Comparison of ENCODE assay signal across 8 mouse cellular contexts in the genomic region with DNA sequence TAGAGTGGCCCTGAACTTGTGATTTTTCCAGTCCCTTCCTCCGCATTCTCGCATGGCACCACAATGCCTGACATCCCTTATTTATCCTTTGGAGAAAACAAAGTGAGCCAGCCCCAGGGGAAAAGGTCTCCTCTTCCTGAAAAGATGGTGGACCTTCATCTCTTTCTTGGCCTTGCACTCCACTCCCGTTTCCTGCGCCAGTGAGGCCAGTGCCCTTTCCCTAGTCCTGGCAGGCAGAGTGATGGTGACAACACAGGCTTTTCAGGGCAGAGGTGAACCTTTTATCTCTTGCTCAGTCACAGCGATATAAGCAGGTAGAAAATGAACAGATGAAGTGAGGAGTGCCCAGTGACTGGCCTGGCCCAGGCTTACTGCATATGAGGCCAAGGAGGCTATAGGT. TPM values are rescaled to one million over a fixed set of nuclear protein-coding genes. Genes with fewer than 3 reads are reported as not detected.
DNase-seq lines count a peak whose midpoint lies in the region; ATAC-seq and TF ChIP-seq lines count a peak whose summit lies in the region.

No protein-coding gene starts in this region.

- peaks cover 51% of the 10 kb centered on the region for H3K36me3 ChIP-seq in hindbrain, embryonic 13.5 days
- peaks cover 23% of the 10 kb centered on the region for H3K36me3 ChIP-seq in liver, embryonic 16.5 days (ENCODE audit: control insufficient read depth, insufficient read depth)

- H3K4me3 ChIP-seq in bone marrow macrophage, adult 2 months (ENCODE audit: insufficient read depth, low read length), result peak overlapping the region; percentile 94
- H3K4me3 ChIP-seq in hindbrain, embryonic 13.5 days, result peak overlapping the region; percentile 81
- H3K4me3 ChIP-seq in liver, embryonic 16.5 days (ENCODE audit: low read depth, low read length), result peak overlapping the region; percentile 93

- peak overlapping the region; percentile 89 for H3K9ac ChIP-seq in hindbrain, embryonic 13.5 days
- peak overlapping the region; percentile 88; the same call in 1 of the 2 replicates for H3K9ac ChIP-seq in liver, embryonic 16.5 days (ENCODE audit: low read depth, low read length)

- no peak for ATAC-seq in hindbrain, embryonic 13.5 days (ENCODE audit: low FRiP score)
- 0 out of 2 replicates have a peak, but pooled peaks have one; percentile 9 for ATAC-seq in liver, embryonic 16.5 days (ENCODE audit: low read depth)

- no peaks in the 10 kb centered on the region for H3K9me3 ChIP-seq in hindbrain, embryonic 13.5 days
- no peaks in the 10 kb centered on the region for H3K9me3 ChIP-seq in liver, embryonic 16.5 days (replicated peaks; ENCODE audit: control insufficient read depth, low read length)

- no peak for TF ChIP-seq CTCF in bone marrow macrophage, adult 2 months (IDR thresholded peaks at IDR 0.05; ENCODE audit: low read depth, low read length)

- TF ChIP-seq POLR2A in bone marrow macrophage, adult 2 months (IDR thresholded peaks at IDR 0.05; ENCODE audit: borderline replicate concordance, low read depth, low read length), result no peak

- peaks cover 3% of the 10 kb centered on the region; the same call in 1 of the 2 replicates for H3K4me1 ChIP-seq in bone marrow macrophage, adult 2 months (ENCODE audit: control insufficient read depth, insufficient read depth, low read length)
- H3K4me1 ChIP-seq in hindbrain, embryonic 13.5 days (replicated peaks), result peaks cover 22% of the 10 kb centered on the region
- H3K4me1 ChIP-seq in liver, embryonic 16.5 days (ENCODE audit: control insufficient read depth, low read depth, low read length), result peaks cover 14% of the 10 kb centered on the region

- no peak overlapping the region for H3K27ac ChIP-seq in bone marrow macrophage, adult 2 months (ENCODE audit: insufficient read depth, low read depth, low read length)
- no peak overlapping the region for H3K27ac ChIP-seq in hindbrain, embryonic 13.5 days
- peak overlapping the region; percentile 65 for H3K27ac ChIP-seq in liver, embryonic 16.5 days (ENCODE audit: low read length)

- intact Hi-C loops in heart, postnatal 25 days (cut with DNase I), result loop anchor here (2.0 to 5.0 kb wide), 2 partner anchors 45 to 183 kb away; partner anchors contain the start of genes Copa and Ncstn

- H3K4me2 ChIP-seq in hindbrain, embryonic 13.5 days, result peak overlapping the region; percentile 77
- H3K4me2 ChIP-seq in liver, embryonic 16.5 days (ENCODE audit: low read depth, low read length), result peak overlapping the region; percentile 89

- 53% methylated on average over 5 of the region's 5 CpGs for whole genome bisulfite sequencing in hindbrain, embryonic 13.5 days
- WGBS in liver, embryonic 16.5 days (ENCODE audit: insufficient replicate concordance), result 46% methylated on average over 5 of the region's 5 CpGs

- H3K27me3 ChIP-seq in hindbrain, embryonic 13.5 days, result no peaks in the 10 kb centered on the region
- H3K27me3 ChIP-seq in liver, embryonic 16.5 days (ENCODE audit: control insufficient read depth, insufficient read depth, low read depth, low read length), result no peaks in the 10 kb centered on the region

- DNase-seq in heart, adult 11 months, result peak; percentile 92
- DNase-seq in heart, postnatal 25 days (ENCODE audit: low spot score), result no peak
- no peak for DNase-seq in B cell, adult 2 months
- DNase-seq in c-Kit-positive CD71-positive TER-119-positive erythroid progenitor cells, embryonic 14.5 days (ENCODE audit: low spot score), result no peak
- no peak for DNase-seq in urinary bladder, adult 18-20 months (ENCODE audit: low spot score in 2 of 2)

RNA-seq across cellular contexts. Expression of gene Pex19, which starts 0.9 kb away (rescaled TPM):
- 100 to 1,000 TPM; 120 to 122 TPM for total RNA-seq in heart, postnatal 25 days (2021)
- 56.7 and 64.1 TPM in 2 replicates for polyA plus RNA-seq in bone marrow macrophage, adult 2 months (2012; ENCODE audit: insufficient read depth, insufficient read length, missing spikeins)
- polyA plus RNA-seq in hindbrain, embryonic 13.5 days (2015; fragmentation: Nextera tagmentation; extraction: Ambion mirVana), result 163 and 168 TPM in 2 replicates
- polyA plus RNA-seq in liver, embryonic 16.5 days (2015; fragmentation: Nextera tagmentation; extraction: Ambion mirVana), result 42.4 and 43.9 TPM in 2 replicates

RNA-seq across cellular contexts. Expression of gene Dcaf8, which starts 20.4 kb away (rescaled TPM):
- 100 to 1,000 TPM; 109 to 114 TPM for total RNA-seq in heart, postnatal 25 days (2021)
- polyA plus RNA-seq in bone marrow macrophage, adult 2 months (2012; ENCODE audit: insufficient read depth, insufficient read length, missing spikeins), result 73.2 and 78.3 TPM in 2 replicates
- polyA plus RNA-seq in hindbrain, embryonic 13.5 days (2015; fragmentation: Nextera tagmentation; extraction: Ambion mirVana), result 100 and 107 TPM in 2 replicates
- 61.2 and 61.3 TPM in 2 replicates for polyA plus RNA-seq in liver, embryonic 16.5 days (2015; fragmentation: Nextera tagmentation; extraction: Ambion mirVana)

RNA-seq across cellular contexts. Expression of gene Ncstn, which starts 44.9 kb away (rescaled TPM):
- 10 to 100 TPM; 42.8 to 44.4 TPM for total RNA-seq in heart, postnatal 25 days (2021)
- polyA plus RNA-seq in bone marrow macrophage, adult 2 months (2012; ENCODE audit: insufficient read depth, insufficient read length, missing spikeins), result 142 and 144 TPM in 2 replicates
- polyA plus RNA-seq in hindbrain, embryonic 13.5 days (2015; fragmentation: Nextera tagmentation; extraction: Ambion mirVana), result 118 and 128 TPM in 2 replicates
- polyA plus RNA-seq in liver, embryonic 16.5 days (2015; fragmentation: Nextera tagmentation; extraction: Ambion mirVana), result 39.5 and 42.9 TPM in 2 replicates

RNA-seq across cellular contexts. Expression of gene Copa, which starts 45.2 kb away (rescaled TPM):
- 100 to 1,000 TPM; 104 to 113 TPM for total RNA-seq in heart, postnatal 25 days (2021)
- 159 and 167 TPM in 2 replicates for polyA plus RNA-seq in bone marrow macrophage, adult 2 months (2012; ENCODE audit: insufficient read depth, insufficient read length, missing spikeins)
- polyA plus RNA-seq in hindbrain, embryonic 13.5 days (2015; fragmentation: Nextera tagmentation; extraction: Ambion mirVana), result 186 and 190 TPM in 2 replicates
- 75.9 and 82.2 TPM in 2 replicates for polyA plus RNA-seq in liver, embryonic 16.5 days (2015; fragmentation: Nextera tagmentation; extraction: Ambion mirVana)
